Mouse (Mus musculus) MEL (cell line): ENCODE results near the gene Adcy1. TPM values are rescaled to one million over a fixed set of nuclear protein-coding genes. Genes with fewer than 3 reads are reported as not detected.

ENCODE experiments used
- DNase-seq: peaks from one replicate; pipeline ENCODE4 v3.0.0; 2011; ENCODE audit warnings: low read depth, low spot score
- H3K27ac ChIP-seq: 2 replicates; pipeline ENCODE4 v1.5.1; 2012; ENCODE audit warnings: low read depth, mild to moderate bottlenecking, control low read depth, low read length, moderate library complexity; ENCODE audit not compliant: control insufficient read depth
- H3K27me3 ChIP-seq, 2 experiments: fragments of 150-350 bp in 1 of 2; sonication (generic) in 1 of 2; 2 replicates each; pipeline ENCODE4 v1.6.1; 2012; ENCODE audit warnings: low read length in 2 of 2, mild to moderate bottlenecking in 2 of 2, improper control_type of control experiment in 1 of 2, moderate library complexity in 1 of 2; ENCODE audit not compliant: insufficient read depth in 2 of 2, control insufficient read depth in 1 of 2
- H3K36me3 ChIP-seq, 2 experiments: 2 replicates each; pipeline ENCODE4 v1.6.1; 2012 to 2014; ENCODE audit warnings: low read length in 2 of 2, improper control_type of control experiment in 1 of 2, inconsistent platforms in 1 of 2, mild to moderate bottlenecking in 1 of 2; ENCODE audit not compliant: insufficient read depth in 2 of 2, control insufficient read depth in 1 of 2
- H3K4me1 ChIP-seq, 2 experiments: fragments of 150-350 bp in 1 of 2; sonication (generic) in 1 of 2; 2 replicates each; pipeline ENCODE4 v1.6.1; 2012; ENCODE audit warnings: low read length in 2 of 2, improper control_type of control experiment in 1 of 2, mild to moderate bottlenecking in 1 of 2; ENCODE audit not compliant: insufficient read depth in 2 of 2, control insufficient read depth in 1 of 2
- H3K4me3 ChIP-seq, 2 experiments: fragments of 150-350 bp in 1 of 2; sonication (generic) in 1 of 2; 2 replicates each; pipeline ENCODE4 v1.5.1; 2012; ENCODE audit warnings: low read depth in 2 of 2, low read length in 2 of 2, mild to moderate bottlenecking in 2 of 2, moderate library complexity in 2 of 2, control low read depth in 1 of 2, improper control_type of control experiment in 1 of 2; ENCODE audit not compliant: control insufficient read depth in 1 of 2, insufficient read depth in 1 of 2
- H3K79me2 ChIP-seq: 2 replicates; pipeline ENCODE4 v1.6.1; 2012; ENCODE audit warnings: mild to moderate bottlenecking, low read length, moderate library complexity; ENCODE audit not compliant: control insufficient read depth, poor library complexity, insufficient read depth
- H3K9ac ChIP-seq: 2 replicates; pipeline ENCODE4 v1.6.1; 2012; ENCODE audit warnings: low read depth, mild to moderate bottlenecking, control low read depth, low read length, moderate library complexity; ENCODE audit not compliant: control insufficient read depth, poor library complexity, severe bottlenecking
- H3K9me3 ChIP-seq: fragments of 150-350 bp; sonication (generic); replicated peaks from 2 replicates; pipeline ENCODE4 v1.6.1; 2012; ENCODE audit warnings: mild to moderate bottlenecking, low read length, improper control_type of control experiment, moderate library complexity; ENCODE audit not compliant: insufficient read depth
- BHLHE40 ChIP-seq: IDR thresholded peaks from 2 replicates; pipeline ENCODE4 v1.6.1; 2012; ENCODE audit warnings: low read depth, mild to moderate bottlenecking, inconsistent platforms, low read length, improper control_type of control experiment, borderline replicate concordance
- CHD1 ChIP-seq: IDR thresholded peaks from 2 replicates; pipeline ENCODE4 v1.6.1; 2012; ENCODE audit warnings: low read depth, mild to moderate bottlenecking, inconsistent platforms, low read length, improper control_type of control experiment
- E2F4 ChIP-seq: IDR thresholded peaks from 2 replicates; pipeline ENCODE4 v1.6.1; 2011; ENCODE audit warnings: low read depth, low read length, improper control_type of control experiment, borderline replicate concordance
- ELF1 ChIP-seq: IDR thresholded peaks from 2 replicates; pipeline ENCODE4 v1.6.1; 2014; ENCODE audit warnings: low read depth, mild to moderate bottlenecking, inconsistent platforms, low read length, improper control_type of control experiment, moderate library complexity
- EP300 ChIP-seq, 2 experiments: IDR thresholded peaks; 2 replicates each; pipeline ENCODE4 v1.6.1; 2011; ENCODE audit warnings: improper control_type of control experiment in 2 of 2, low read length in 2 of 2, low read depth in 1 of 2, mild to moderate bottlenecking in 1 of 2
- HCFC1 ChIP-seq: IDR thresholded peaks from 2 replicates; pipeline ENCODE4 v1.6.1; 2012; ENCODE audit warnings: low read depth, mild to moderate bottlenecking, inconsistent platforms, low read length, improper control_type of control experiment, moderate library complexity
- JUND ChIP-seq: IDR thresholded peaks from 2 replicates; pipeline ENCODE4 v1.6.1; 2011; ENCODE audit warnings: low read depth, mild to moderate bottlenecking, improper control_type of control experiment, low read length
- KAT2A ChIP-seq: conservative IDR thresholded peaks from 2 replicates; pipeline ENCODE4 v1.6.1; 2012; ENCODE audit warnings: low read depth, low read length, improper control_type of control experiment, inconsistent platforms
- MAFK ChIP-seq: IDR thresholded peaks from 2 replicates; pipeline ENCODE4 v1.6.1; 2011; ENCODE audit warnings: low read depth, mild to moderate bottlenecking, low read length, improper control_type of control experiment, borderline replicate concordance
- MAZ ChIP-seq: IDR thresholded peaks from 2 replicates; pipeline ENCODE4 v1.6.1; 2012; ENCODE audit warnings: low read depth, mild to moderate bottlenecking, inconsistent platforms, low read length, improper control_type of control experiment
- NRF1 ChIP-seq: IDR thresholded peaks from 2 replicates; pipeline ENCODE4 v1.6.1; 2014; ENCODE audit warnings: low read depth, mild to moderate bottlenecking, inconsistent platforms, low read length, improper control_type of control experiment, moderate library complexity; ENCODE audit not compliant: poor library complexity, insufficient read depth, severe bottlenecking
- POLR2A ChIP-seq, 2 experiments: IDR thresholded peaks; 2 replicates each; pipeline ENCODE4 v1.6.1; 2011 to 2012; ENCODE audit warnings: low read length in 2 of 2, mild to moderate bottlenecking in 2 of 2, control low read depth in 1 of 2, improper control_type of control experiment in 1 of 2, low read depth in 1 of 2, moderate library complexity in 1 of 2; ENCODE audit not compliant: control insufficient read depth in 1 of 2, insufficient read depth in 1 of 2, poor library complexity in 1 of 2
- POLR2AphosphoS2 ChIP-seq: IDR thresholded peaks from 2 replicates; pipeline ENCODE4 v1.6.1; 2011; ENCODE audit warnings: low read length, improper control_type of control experiment
- RAD21 ChIP-seq: IDR thresholded peaks from 2 replicates; pipeline ENCODE4 v1.6.1; 2011; ENCODE audit warnings: mild to moderate bottlenecking, low read depth, low read length, improper control_type of control experiment
- RCOR1 ChIP-seq: IDR thresholded peaks from 2 replicates; pipeline ENCODE4 v1.6.1; 2012; ENCODE audit warnings: low read depth, mild to moderate bottlenecking, inconsistent platforms, low read length, improper control_type of control experiment
- SIN3A ChIP-seq: IDR thresholded peaks from 2 replicates; pipeline ENCODE4 v1.6.1; 2012; ENCODE audit warnings: low read length, improper control_type of control experiment, inconsistent platforms
- TAL1 ChIP-seq: IDR thresholded peaks from 2 replicates; pipeline ENCODE4 v1.6.1; 2012; ENCODE audit warnings: mild to moderate bottlenecking, inconsistent platforms, low read length, moderate library complexity, mixed read lengths
- TCF12 ChIP-seq: IDR thresholded peaks from 2 replicates; pipeline ENCODE4 v1.6.1; 2014; ENCODE audit warnings: low read depth, mild to moderate bottlenecking, inconsistent platforms, low read length, improper control_type of control experiment, moderate library complexity
- USF1 ChIP-seq: IDR thresholded peaks from 2 replicates; pipeline ENCODE4 v1.6.1; 2014; ENCODE audit warnings: low read depth, mild to moderate bottlenecking, inconsistent platforms, low read length, improper control_type of control experiment, moderate library complexity
- ZNF384 ChIP-seq: IDR thresholded peaks from 2 replicates; pipeline ENCODE4 v1.6.1; 2012; ENCODE audit warnings: low read depth, mild to moderate bottlenecking, inconsistent platforms, low read length, improper control_type of control experiment
- polyA plus RNA-seq, 2 experiments: library from polyadenylated mRNA; stranded (reverse) in 1 of 2; unstranded in 1 of 2; fragments of >175 nt in 1 of 2; fragments of >200 nt in 1 of 2; gene quantifications; 2 replicates each; pipeline versions ENCODE4 v1.2.1 to v1.2.4; 2012; ENCODE audit warnings: low replicate concordance in 2 of 2, low read depth in 1 of 2; ENCODE audit not compliant: insufficient read length in 2 of 2, insufficient read depth in 1 of 2, missing spikeins in 1 of 2
- total RNA-seq: library from RNA; depleted of rRNA; stranded (reverse); fragments of 300-350 nt; gene quantifications from 2 replicates; pipeline ENCODE4 v1.2.3, GENCODE M21; 2012

Gene Adcy1
- total and polyA plus RNA-seq, 3 experiments: under 0.01 TPM; not detected in 2

DNA sequence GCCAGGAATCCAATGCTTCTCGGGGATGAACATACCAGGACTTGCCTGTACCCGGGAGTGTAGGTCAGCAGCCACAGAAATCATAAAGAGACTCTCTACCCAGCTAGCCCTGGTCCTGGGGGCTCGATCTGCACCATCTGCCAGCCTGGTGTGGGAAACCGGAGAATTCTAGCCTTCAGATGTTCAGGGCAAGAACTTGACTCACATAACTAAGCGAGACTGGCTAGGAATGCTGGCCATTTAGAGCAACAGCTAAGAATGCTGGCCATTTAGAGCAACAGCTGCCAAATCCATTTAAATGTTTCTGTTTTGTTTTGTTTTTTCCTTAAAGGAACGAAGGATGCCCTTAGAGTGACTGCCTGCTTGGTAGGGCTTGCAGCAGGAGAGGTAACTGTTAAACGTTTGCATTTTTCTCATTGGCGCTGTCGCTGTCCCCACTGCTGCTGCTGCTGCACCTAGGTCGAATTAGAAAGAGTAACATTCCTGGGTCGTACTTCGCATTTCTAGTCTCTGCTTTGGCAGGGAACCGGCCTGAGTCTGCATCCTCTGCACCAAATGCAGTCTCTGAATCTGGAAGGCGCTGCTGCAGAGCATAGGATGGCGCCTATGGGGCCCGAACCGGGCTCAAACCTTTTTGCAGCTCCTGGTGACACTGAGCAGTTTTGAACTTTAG lies 149.0 kb downstream of the Adcy1 start:
- Histone ChIP-seq H3K9me3 (no peaks in the 10 kb centered on the region), H3K4me3 (no peak overlapping the region), H3K9ac (no peak overlapping the region), H3K27ac (no peak overlapping the region), H3K27me3 (no peaks in the 10 kb centered on the region), H3K4me1 (no peaks in the 10 kb centered on the region), H3K36me3 (no peaks in the 10 kb centered on the region), H3K79me2 (no peaks in the 10 kb centered on the region)
- no peak for TF ChIP-seq MAFK
- TF ChIP-seq RCOR1: no peak
- TF ChIP-seq MAZ: no peak
- TF ChIP-seq ZNF384: no peak
- TF ChIP-seq E2F4: no peak
- no peak for TF ChIP-seq POLR2AphosphoS2
- no peak for TF ChIP-seq TCF12
- no peak for TF ChIP-seq USF1
- no peak for TF ChIP-seq CHD1
- no peak for DNase-seq

DNA sequence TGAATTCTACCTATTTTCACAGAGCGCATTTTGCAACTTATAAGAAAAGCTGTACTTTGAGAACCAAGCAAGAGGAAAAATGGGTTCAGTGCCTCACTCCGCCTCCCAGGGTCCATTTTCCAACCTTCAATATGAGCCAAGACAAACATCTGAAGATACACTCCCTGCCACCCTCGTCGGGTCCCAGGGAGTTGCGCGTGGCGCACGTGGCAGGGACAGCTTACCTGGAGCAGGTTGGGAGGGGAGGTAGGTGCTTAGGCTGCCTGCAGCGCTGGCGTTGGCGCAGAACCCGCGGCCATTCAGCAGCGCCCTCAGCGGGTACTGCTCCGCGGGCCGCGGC lies 149.8 kb downstream of the Adcy1 start:
- Histone ChIP-seq H3K36me3 (no peaks in the 10 kb centered on the region), H3K4me1 (no peaks in the 10 kb centered on the region), H3K79me2 (no peaks in the 10 kb centered on the region), H3K4me3 (no peak overlapping the region), H3K9ac (no peak overlapping the region), H3K27me3 (no peaks in the 10 kb centered on the region), H3K9me3 (no peaks in the 10 kb centered on the region), H3K27ac (no peak overlapping the region)
- no peak for TF ChIP-seq POLR2AphosphoS2
- TF ChIP-seq TCF12: no peak
- no peak for TF ChIP-seq ELF1
- TF ChIP-seq KAT2A: no peak
- no peak for TF ChIP-seq NRF1
- TF ChIP-seq SIN3A: no peak
- TF ChIP-seq MAZ: no peak
- TF ChIP-seq CHD1: no peak
- TF ChIP-seq BHLHE40: no peak
- TF ChIP-seq POLR2A (IDR thresholded peaks at IDR 0.05; ENCODE audit: control insufficient read depth in 1 of 2, insufficient read depth in 1 of 2, low read depth in 1 of 2, low read length in 2 of 2, poor library complexity in 1 of 2): no peak
- TF ChIP-seq ZNF384: no peak
- no peak for TF ChIP-seq RAD21
- no peak for TF ChIP-seq MAFK
- no peak for TF ChIP-seq RCOR1
- no peak for TF ChIP-seq HCFC1
- no peak for TF ChIP-seq TAL1
- no peak for TF ChIP-seq EP300 (IDR thresholded peaks at IDR 0.05; ENCODE audit: low read depth in 1 of 2, low read length in 2 of 2)
- TF ChIP-seq JUND: no peak
- TF ChIP-seq E2F4: no peak
- DNase-seq: no peak
